Mouse (Mus musculus) erythroblast, embryonic 14.5 days (primary cell): Measurements from ENCODE around the gene Nsun7.

Experiments
- GATA1 ChIP-seq: IDR thresholded peaks from 2 replicates; pipeline ENCODE4 v1.6.1; 2012; ENCODE audit warnings: low read length, inconsistent platforms, mixed read lengths
- TAL1 ChIP-seq: IDR thresholded peaks from 3 replicates; pipeline ENCODE4 v1.6.1; 2012; ENCODE audit warnings: low read length, inconsistent platforms, mixed read lengths

GRCm38 (mm10) chr5:66300576-66300975 lies 40.9 kb downstream of the Nsun7 start:
- TF ChIP-seq GATA1: no peak
- TF ChIP-seq TAL1: no peak
